Mouse (Mus musculus): ENCODE data around the gene Mrgprg. TPM values are rescaled to one million over a fixed set of nuclear protein-coding genes. Genes with fewer than 3 reads are reported as not detected.

Gene Mrgprg
- not detected for total RNA-seq (2021)
- long read RNA-seq, experiment 1 = 0 reads
- long read RNA-seq, experiment 2 = 0 reads

DNA sequence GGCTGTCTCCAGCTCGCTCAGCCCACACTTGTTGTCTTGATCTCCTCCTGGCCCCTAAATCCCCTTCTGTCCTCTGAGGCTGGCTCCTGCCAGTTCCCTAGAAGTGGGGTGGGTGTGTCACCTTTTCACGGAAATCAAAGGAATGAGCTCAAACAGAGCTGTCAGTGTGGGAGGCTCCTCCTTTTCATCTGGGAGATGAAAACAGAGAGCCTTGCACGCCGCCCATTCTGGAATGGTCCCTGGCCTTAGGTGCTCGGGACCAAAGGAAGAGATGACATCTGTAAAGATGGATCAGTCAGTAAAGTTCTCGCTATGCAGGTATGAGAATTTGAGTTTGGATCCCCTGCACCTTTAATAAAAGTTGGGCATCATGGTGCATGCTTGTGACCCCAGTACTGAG, at the start of gene Mrgprg:
Mrgprg (minus strand) TSS at position 101 of the 400 bp plus-strand sequence.
- Histone ChIP-seq H3K27ac (no peak within 1 kb of the TSS), H3K4me3 (no peak within 1 kb of the TSS)
- intact Hi-C loops (cut with DNase I) = no loop called here
- DNase-seq (ENCODE audit: extremely low spot score in 1 of 2, low spot score in 2 of 2) = no peak
- no peak for TF ChIP-seq CTCF (IDR thresholded peaks at IDR 0.05)

DNA sequence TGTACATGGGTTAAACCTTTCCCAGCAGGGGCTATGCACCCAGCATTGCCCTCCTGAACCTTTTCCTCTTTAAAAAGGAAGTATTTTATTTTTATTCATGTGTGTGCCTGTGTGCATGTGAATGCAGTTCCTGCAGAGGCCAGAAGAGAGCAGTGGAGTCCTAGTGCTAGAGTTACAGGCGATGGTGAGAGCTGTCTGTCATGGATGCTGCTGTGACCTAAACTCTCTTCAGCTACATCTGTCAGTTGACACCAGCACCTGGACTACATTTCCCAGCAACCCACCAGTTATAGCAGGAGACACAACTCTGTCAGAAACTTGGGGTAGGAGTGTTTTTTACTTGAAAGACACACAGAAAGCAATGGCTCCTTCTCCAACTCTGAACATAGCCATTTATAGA, 42.1 kb upstream of the Mrgprg start:
- intact Hi-C loops (cut with DNase I) = no loop called here
- no peak for DNase-seq (ENCODE audit: extremely low spot score in 1 of 2, low spot score in 2 of 2)
- H3K27ac ChIP-seq = no peak overlapping the region
- peak; percentile 45 for TF ChIP-seq CTCF (IDR thresholded peaks at IDR 0.05)
- H3K4me3 ChIP-seq = no peak overlapping the region

DNA sequence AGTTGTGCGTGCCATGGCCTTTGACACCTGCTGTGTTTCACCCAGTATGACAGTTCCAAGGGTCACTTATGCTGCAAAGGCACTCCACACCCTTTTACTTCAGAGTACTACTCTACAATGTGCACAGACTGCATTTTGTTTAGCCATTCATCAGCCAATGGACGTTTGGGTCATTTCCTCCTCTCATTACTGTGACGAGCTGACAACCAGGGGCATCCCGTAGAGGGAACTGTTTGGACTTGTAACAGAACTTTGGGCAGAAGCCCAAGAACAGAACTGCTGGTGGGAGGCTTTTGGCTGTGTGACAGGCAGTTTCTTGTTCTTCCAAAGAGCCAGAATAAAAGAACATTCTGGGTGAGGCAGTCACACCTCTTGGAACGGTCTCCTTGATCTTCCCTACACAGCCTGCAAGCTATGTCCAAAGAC, 38.4 kb upstream of the Mrgprg start:
- Histone ChIP-seq H3K4me3 (no peak overlapping the region), H3K27ac (no peak overlapping the region)
- no peak for TF ChIP-seq CTCF (IDR thresholded peaks at IDR 0.05)
- intact Hi-C loops (cut with DNase I) = no loop called here
- no peak for DNase-seq (ENCODE audit: extremely low spot score in 1 of 2, low spot score in 2 of 2)

DNA sequence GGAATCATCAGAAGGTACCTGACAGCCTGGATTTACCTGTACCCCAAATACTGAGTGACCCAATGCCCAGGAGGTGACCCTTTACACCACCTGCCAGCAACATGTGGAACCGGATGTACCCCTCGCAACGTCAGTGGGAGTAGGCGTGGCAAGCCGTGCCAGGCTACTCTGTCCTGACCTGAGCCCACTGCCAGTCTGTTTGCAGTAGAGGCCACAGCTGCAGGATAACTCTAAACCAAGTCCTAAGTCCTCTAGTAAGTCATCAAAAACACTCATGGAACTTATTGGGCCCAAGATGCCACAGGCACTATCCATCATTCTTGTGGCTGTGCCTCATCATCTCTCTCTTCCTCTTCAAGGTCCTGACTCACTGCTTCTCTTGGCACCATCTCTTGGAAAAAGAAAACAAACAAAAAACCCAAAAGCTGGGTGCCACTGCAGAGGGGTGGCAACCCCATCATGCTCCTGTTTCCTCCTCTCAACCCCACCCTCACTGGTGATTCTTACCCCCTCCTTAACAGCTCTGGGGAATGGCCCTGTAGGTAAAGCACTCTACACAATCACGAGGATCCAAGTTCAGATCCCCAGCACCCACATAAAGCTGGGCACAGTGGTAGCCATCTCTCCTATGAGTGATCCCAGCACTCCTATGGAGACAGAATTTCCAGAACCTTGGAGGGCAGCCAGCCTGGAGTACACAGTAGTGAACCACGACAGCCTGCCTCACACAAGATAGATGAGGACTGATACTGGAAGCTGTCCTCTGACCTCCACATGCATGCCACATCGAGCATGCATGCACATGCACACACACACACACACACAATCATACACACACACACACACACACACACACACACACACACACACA, 34.6 kb upstream of the Mrgprg start:
- intact Hi-C loops (cut with DNase I) = no loop called here
- H3K4me3 ChIP-seq = no peak overlapping the region
- H3K27ac ChIP-seq = no peak overlapping the region
- DNase-seq (ENCODE audit: extremely low spot score in 1 of 2, low spot score in 2 of 2) = no peak
- no peak for TF ChIP-seq CTCF (IDR thresholded peaks at IDR 0.05)

DNA sequence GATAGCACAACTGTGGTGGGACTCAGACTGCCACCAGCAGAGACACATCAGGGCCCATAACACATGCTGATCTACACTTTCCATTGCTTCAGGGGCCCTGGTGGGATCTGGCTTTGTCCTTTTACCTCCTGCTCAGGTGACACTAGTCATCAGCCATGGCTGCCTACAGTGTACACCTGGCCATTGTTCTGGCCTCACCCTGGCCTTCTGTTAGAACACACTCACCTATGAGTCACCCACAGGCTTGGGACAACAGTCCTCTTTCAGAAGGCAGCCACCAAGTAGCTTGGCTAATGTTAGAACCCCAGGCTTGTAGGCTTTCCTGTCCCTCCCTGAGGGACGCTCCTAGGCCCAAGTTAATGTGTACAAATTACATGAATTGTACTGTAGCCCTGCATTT, 34.0 kb upstream of the Mrgprg start:
- no peak overlapping the region for H3K4me3 ChIP-seq
- intact Hi-C loops (cut with DNase I) = no loop called here
- H3K27ac ChIP-seq = no peak overlapping the region
- no peak for TF ChIP-seq CTCF (IDR thresholded peaks at IDR 0.05)
- no peak for DNase-seq (ENCODE audit: extremely low spot score in 1 of 2, low spot score in 2 of 2)

DNA sequence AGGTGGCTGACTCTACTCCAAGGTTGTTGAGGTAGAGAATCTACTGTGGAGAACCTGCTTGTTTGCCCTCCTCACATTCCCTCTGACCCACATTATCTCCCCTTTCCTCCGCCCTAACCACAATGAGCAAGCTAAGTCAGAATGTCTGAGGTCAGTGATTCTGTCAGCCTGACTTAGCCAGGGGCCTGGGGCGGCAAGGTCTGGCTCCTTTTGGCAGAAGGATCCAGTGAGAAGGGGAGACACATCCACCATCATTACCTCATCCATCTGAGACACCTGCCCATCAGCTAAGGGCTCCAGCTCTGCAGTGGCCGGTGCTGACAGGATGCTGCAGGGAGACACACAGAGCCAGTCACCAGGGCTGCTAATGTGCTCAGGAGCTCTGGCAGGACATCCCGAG, 32.0 kb upstream of the Mrgprg start:
- no peak for DNase-seq (ENCODE audit: extremely low spot score in 1 of 2, low spot score in 2 of 2)
- TF ChIP-seq CTCF (IDR thresholded peaks at IDR 0.05) = no peak
- H3K27ac ChIP-seq = no peak overlapping the region
- no peak overlapping the region for H3K4me3 ChIP-seq
- intact Hi-C loops (cut with DNase I) = no loop called here

DNA sequence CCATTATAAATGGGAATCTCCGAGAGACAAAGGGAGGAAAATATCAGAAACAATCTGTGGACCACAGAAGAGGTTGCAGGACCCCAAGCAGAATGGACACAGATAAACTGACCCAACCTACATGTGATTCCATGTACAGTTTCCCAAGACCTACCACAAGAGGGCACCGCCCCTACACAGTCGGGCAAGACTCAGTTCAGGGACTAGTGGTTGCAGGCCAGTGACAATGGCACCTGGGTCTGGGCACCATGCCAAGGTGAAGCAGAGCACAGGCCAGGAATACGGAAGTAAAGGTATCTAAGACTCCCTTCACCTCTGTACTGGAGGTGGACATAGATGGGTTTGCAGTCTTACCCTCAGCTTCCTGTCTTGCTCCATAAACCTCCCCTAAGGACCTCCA, 26.3 kb upstream of the Mrgprg start:
- Histone ChIP-seq H3K4me3 (no peak overlapping the region), H3K27ac (no peak overlapping the region)
- DNase-seq (ENCODE audit: extremely low spot score in 1 of 2, low spot score in 2 of 2) = no peak
- peak; percentile 50 for TF ChIP-seq CTCF (IDR thresholded peaks at IDR 0.05)
- intact Hi-C loops (cut with DNase I) = no loop called here

DNA sequence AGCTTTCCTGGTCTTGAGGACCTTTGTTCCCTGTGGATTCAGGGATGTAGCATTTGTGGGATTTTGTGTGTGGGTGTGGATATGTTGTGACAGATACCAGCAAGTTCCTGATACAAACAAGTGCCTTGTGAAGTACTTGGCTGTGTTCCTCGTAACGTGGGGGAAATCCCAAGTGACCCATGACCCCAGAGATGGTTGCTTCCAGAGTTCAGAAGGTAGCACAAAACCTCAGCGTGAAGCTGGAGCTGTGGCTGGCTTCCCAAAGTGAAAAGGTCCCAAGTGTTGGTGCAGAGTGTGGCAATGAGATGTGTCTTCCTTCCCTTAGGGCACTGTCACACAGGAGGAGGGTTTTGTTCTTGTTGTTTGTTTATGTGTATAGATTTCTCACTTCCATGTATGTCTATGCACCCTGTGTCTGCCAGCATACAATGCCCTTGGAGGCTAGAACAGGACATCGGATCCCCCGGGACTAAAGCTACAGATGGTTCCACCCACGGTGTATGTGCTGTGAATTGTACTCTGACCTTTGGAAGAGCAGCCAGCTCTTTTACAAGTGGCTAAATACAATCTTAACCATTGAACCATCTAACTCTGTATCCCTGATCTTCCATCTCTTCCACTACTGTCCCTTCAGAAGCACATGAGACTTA, 25.7 kb upstream of the Mrgprg start:
- no peak overlapping the region for H3K27ac ChIP-seq
- TF ChIP-seq CTCF (IDR thresholded peaks at IDR 0.05) = no peak
- intact Hi-C loops (cut with DNase I) = no loop called here
- no peak for DNase-seq (ENCODE audit: extremely low spot score in 1 of 2, low spot score in 2 of 2)
- no peak overlapping the region for H3K4me3 ChIP-seq

DNA sequence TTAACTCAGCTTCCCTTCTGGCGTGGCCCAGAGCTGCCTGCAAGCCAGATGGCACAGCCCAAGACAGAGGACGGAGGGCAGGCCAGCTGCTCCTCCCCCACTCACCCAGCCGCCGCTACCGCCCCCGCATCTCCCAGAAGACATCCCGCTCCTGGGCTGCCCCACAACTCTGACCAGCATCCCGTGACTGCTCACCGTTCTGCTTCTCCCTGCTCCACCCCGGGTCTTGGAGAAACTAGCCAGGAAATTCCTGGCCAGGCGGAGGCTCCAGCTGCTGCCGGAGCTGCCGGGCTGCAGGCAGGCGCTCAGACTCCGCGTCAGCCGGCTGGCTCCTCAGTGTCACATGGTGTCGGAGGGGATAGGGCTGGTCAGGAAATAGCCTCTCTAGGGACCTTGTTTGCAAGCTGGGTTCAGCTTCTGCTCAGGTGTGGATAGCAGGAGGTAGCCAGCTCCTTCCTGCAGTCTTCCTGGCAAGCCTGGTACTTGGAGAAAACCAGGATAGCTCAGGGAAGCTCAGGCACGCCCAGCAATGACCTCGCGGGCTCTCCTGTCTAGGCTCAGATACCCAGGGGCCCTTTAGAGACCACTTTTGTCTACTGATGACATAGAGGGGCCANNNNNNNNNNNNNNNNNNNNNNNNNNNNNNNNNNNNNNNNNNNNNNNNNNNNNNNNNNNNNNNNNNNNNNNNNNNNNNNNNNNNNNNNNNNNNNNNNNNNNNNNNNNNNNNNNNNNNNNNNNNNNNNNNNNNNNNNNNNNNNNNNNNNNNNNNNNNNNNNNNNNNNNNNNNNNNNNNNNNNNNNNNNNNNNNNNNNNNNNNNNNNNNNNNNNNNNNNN, 17.4 kb upstream of the Mrgprg start, which contains the start of gene Mrgpre:
Mrgpre (minus strand) TSS at position 505 of the 834 bp plus-strand sequence.
- no peak for TF ChIP-seq CTCF (IDR thresholded peaks at IDR 0.05)
- H3K4me3 ChIP-seq = peak within 1 kb of the TSS; percentile 46
- intact Hi-C loops (cut with DNase I) = no loop called here

DNA sequence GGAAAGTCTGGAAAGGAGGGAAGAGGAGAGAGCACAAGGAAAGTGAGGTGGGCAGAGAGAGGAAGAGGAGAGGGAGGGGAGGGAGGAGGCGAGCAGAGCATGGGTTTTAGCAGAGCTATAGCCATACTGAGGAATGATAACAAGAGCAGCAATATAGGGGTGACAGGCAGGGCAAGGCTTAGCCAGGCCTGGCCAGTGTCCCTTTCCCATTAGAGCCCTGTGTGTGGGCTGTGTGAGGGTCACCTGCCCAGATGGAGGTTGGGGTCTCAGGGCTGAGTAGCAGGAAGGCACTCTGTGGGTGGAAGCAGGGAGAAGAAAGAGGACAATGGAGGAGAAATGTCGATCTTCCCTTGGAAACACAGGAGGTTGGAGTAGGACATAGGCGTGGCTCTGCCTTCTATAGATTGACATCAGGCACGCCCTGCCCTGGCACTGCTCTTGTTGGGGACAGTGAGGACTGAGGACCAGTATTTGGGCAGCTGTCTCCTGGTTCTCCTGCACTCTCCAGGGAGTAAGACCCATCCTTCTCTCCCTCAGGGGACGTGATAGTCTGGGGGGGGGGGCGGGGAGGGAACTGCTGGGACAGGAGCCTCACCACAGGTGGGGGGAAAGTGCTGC, 16.7 kb upstream of the Mrgprg start:
- no peak for TF ChIP-seq CTCF (IDR thresholded peaks at IDR 0.05)
- DNase-seq (ENCODE audit: extremely low spot score in 1 of 2, low spot score in 2 of 2) = peak in 1 of 2 experiments; percentile 21
- Histone ChIP-seq H3K27ac (peak overlapping the region; percentile 88), H3K4me3 (peak overlapping the region; percentile 46)
- intact Hi-C loops (cut with DNase I) = no loop called here

More for the DNA sequence above, 17.4 kb upstream of the Mrgprg start, which contains the start of gene Mrgpre:
- peak within 1 kb of the TSS; percentile 88 for H3K27ac ChIP-seq
- DNase-seq (ENCODE audit: extremely low spot score in 1 of 2, low spot score in 2 of 2) = peak; percentile 59 to 64

DNA sequence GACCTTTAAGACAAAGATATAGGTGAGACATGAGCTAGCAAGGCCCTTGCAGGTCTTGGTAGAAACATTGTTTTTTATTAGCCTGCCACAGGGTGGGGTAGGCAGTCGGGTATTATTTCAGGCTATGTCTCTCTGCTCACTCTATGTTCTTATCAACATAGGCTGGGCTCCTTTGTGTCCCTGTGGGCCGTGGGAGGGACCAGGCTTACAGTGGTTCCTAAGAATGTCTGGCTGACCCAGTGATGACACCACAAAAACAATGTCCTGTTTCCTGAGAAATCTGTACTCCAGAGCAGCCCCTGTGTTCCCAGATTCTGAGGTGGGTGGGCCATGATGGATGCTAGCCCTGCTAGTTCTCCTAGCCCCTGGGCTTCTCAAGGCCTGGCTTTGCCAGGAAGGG, 10.6 kb upstream of the Mrgprg start:
- intact Hi-C loops (cut with DNase I) = no loop called here
- DNase-seq (ENCODE audit: extremely low spot score in 1 of 2, low spot score in 2 of 2) = no peak

More for the DNA sequence above, 10.6 kb upstream of the Mrgprg start:
- TF ChIP-seq CTCF (IDR thresholded peaks at IDR 0.05) = no peak
- H3K27ac ChIP-seq = no peak overlapping the region
- no peak overlapping the region for H3K4me3 ChIP-seq
